Mouse (Mus musculus): ENCODE data around the gene Krt20. TPM values are rescaled to one million over a fixed set of nuclear protein-coding genes. Genes with fewer than 3 reads are reported as not detected.

Gene Krt20
- polyA plus RNA-seq (2015; fragmentation: Nextera tagmentation; extraction: Ambion mirVana) = 1.5 and 1.8 TPM in 2 replicates

- no peak within 1 kb of the TSS for H3K4me2 ChIP-seq (replicated peaks; ENCODE audit: low read depth, low read length)
- no peak within 1 kb of the TSS for H3K9ac ChIP-seq (replicated peaks; ENCODE audit: low read length)
- H3K36me3 ChIP-seq (ENCODE audit: insufficient read depth, low read length) = no peaks in the 10 kb centered on the region
- H3K27ac ChIP-seq (ENCODE audit: low read length) = no peak within 1 kb of the TSS
- 26% methylated on average over 10 of the region's 10 CpGs for WGBS
- H3K27me3 ChIP-seq (ENCODE audit: insufficient read depth, low read length) = no peaks in the 10 kb centered on the region
- H3K4me3 ChIP-seq (ENCODE audit: low read length) = no peak within 1 kb of the TSS
- H3K9me3 ChIP-seq (ENCODE audit: low read length) = no peaks in the 10 kb centered on the region
- ATAC-seq (ENCODE audit: low FRiP score, low TSS enrichment) = no peak
- H3K4me1 ChIP-seq (ENCODE audit: insufficient read depth, low read length) = peaks cover 5% of the 10 kb centered on the region; the same call in 1 of the 2 replicates
Observed at GRCm38 (mm10) chr11:99437972-99438371, at the start of gene Krt20. Gene Krt20 (minus strand): TSS chr11:99438150.

GRCm38 (mm10) chr11:99474981-99475380, 37.0 kb upstream of the Krt20 start:
- WGBS = 82% methylated on average over 3 of the region's 3 CpGs

GRCm38 (mm10) chr11:99473433-99473832, 35.5 kb upstream of the Krt20 start:
- no peak for ATAC-seq (ENCODE audit: low FRiP score, low TSS enrichment)
- Histone ChIP-seq H3K9ac (replicated peaks; ENCODE audit: low read length) (no peak overlapping the region), H3K4me2 (replicated peaks; ENCODE audit: low read depth, low read length) (no peak overlapping the region), H3K27ac (ENCODE audit: low read length) (no peak overlapping the region), H3K4me1 (ENCODE audit: insufficient read depth, low read length) (no peaks in the 10 kb centered on the region), H3K36me3 (ENCODE audit: insufficient read depth, low read length) (no peaks in the 10 kb centered on the region), H3K27me3 (ENCODE audit: insufficient read depth, low read length) (no peaks in the 10 kb centered on the region), H3K4me3 (ENCODE audit: low read length) (no peak overlapping the region), H3K9me3 (ENCODE audit: low read length) (no peaks in the 10 kb centered on the region)
- WGBS = 71% methylated on average over 6 of the region's 6 CpGs

More at GRCm38 (mm10) chr11:99474981-99475380, 37.0 kb upstream of the Krt20 start:
- H3K4me2 ChIP-seq (replicated peaks; ENCODE audit: low read depth, low read length) = no peak overlapping the region
- no peaks in the 10 kb centered on the region for H3K9me3 ChIP-seq (ENCODE audit: low read length)
- no peak for ATAC-seq (ENCODE audit: low FRiP score, low TSS enrichment)
- H3K27ac ChIP-seq (ENCODE audit: low read length) = no peak overlapping the region
- no peak overlapping the region for H3K9ac ChIP-seq (replicated peaks; ENCODE audit: low read length)
- no peaks in the 10 kb centered on the region for H3K27me3 ChIP-seq (ENCODE audit: insufficient read depth, low read length)
- no peak overlapping the region for H3K4me3 ChIP-seq (ENCODE audit: low read length)
- H3K4me1 ChIP-seq (ENCODE audit: insufficient read depth, low read length) = no peaks in the 10 kb centered on the region
- H3K36me3 ChIP-seq (ENCODE audit: insufficient read depth, low read length) = no peaks in the 10 kb centered on the region

- H3K4me1 ChIP-seq (ENCODE audit: insufficient read depth, low read length) = no peaks in the 10 kb centered on the region
- WGBS = 63% methylated on average over 4 of the region's 4 CpGs
- no peaks in the 10 kb centered on the region for H3K27me3 ChIP-seq (ENCODE audit: insufficient read depth, low read length)
- no peak overlapping the region for H3K4me3 ChIP-seq (ENCODE audit: low read length)
- H3K9ac ChIP-seq (replicated peaks; ENCODE audit: low read length) = no peak overlapping the region
- H3K36me3 ChIP-seq (ENCODE audit: insufficient read depth, low read length) = no peaks in the 10 kb centered on the region
- no peak overlapping the region for H3K27ac ChIP-seq (ENCODE audit: low read length)
- no peak for ATAC-seq (ENCODE audit: low FRiP score, low TSS enrichment)
- H3K4me2 ChIP-seq (replicated peaks; ENCODE audit: low read depth, low read length) = no peak overlapping the region
- no peaks in the 10 kb centered on the region for H3K9me3 ChIP-seq (ENCODE audit: low read length)
Observed at GRCm38 (mm10) chr11:99472405-99472804, 34.5 kb upstream of the Krt20 start.

GRCm38 (mm10) chr11:99471946-99472345, 34.0 kb upstream of the Krt20 start:
- no peak overlapping the region for H3K27ac ChIP-seq (ENCODE audit: low read length)

GRCm38 (mm10) chr11:99469228-99469627, 31.3 kb upstream of the Krt20 start:
- Histone ChIP-seq H3K27me3 (ENCODE audit: insufficient read depth, low read length) (0 out of 2 replicates have a peak, but pooled peaks cover 3% of the 10 kb centered on the region), H3K4me1 (ENCODE audit: insufficient read depth, low read length) (no peaks in the 10 kb centered on the region), H3K4me2 (replicated peaks; ENCODE audit: low read depth, low read length) (no peak overlapping the region), H3K9ac (replicated peaks; ENCODE audit: low read length) (no peak overlapping the region), H3K4me3 (ENCODE audit: low read length) (no peak overlapping the region), H3K9me3 (ENCODE audit: low read length) (no peaks in the 10 kb centered on the region), H3K36me3 (ENCODE audit: insufficient read depth, low read length) (no peaks in the 10 kb centered on the region), H3K27ac (ENCODE audit: low read length) (no peak overlapping the region)
- no peak for ATAC-seq (ENCODE audit: low FRiP score, low TSS enrichment)
- WGBS = 61% methylated on average over 4 of the region's 4 CpGs

More at GRCm38 (mm10) chr11:99471946-99472345, 34.0 kb upstream of the Krt20 start:
- Histone ChIP-seq H3K36me3 (ENCODE audit: insufficient read depth, low read length) (no peaks in the 10 kb centered on the region), H3K4me2 (replicated peaks; ENCODE audit: low read depth, low read length) (no peak overlapping the region), H3K4me1 (ENCODE audit: insufficient read depth, low read length) (no peaks in the 10 kb centered on the region), H3K27me3 (ENCODE audit: insufficient read depth, low read length) (no peaks in the 10 kb centered on the region), H3K9ac (replicated peaks; ENCODE audit: low read length) (no peak overlapping the region), H3K4me3 (ENCODE audit: low read length) (no peak overlapping the region), H3K9me3 (ENCODE audit: low read length) (no peaks in the 10 kb centered on the region)
- WGBS = 90% methylated on average over 6 of the region's 6 CpGs
- ATAC-seq (ENCODE audit: low FRiP score, low TSS enrichment) = no peak

- H3K9me3 ChIP-seq (ENCODE audit: low read length) = no peaks in the 10 kb centered on the region
- no peak overlapping the region for H3K27ac ChIP-seq (ENCODE audit: low read length)
- WGBS = 87% methylated on average over 11 of the region's 11 CpGs
- 0 out of 2 replicates have a peak, but pooled peaks cover 3% of the 10 kb centered on the region for H3K27me3 ChIP-seq (ENCODE audit: insufficient read depth, low read length)
- no peaks in the 10 kb centered on the region for H3K4me1 ChIP-seq (ENCODE audit: insufficient read depth, low read length)
- no peak overlapping the region for H3K4me2 ChIP-seq (replicated peaks; ENCODE audit: low read depth, low read length)
- no peak overlapping the region for H3K9ac ChIP-seq (replicated peaks; ENCODE audit: low read length)
- no peaks in the 10 kb centered on the region for H3K36me3 ChIP-seq (ENCODE audit: insufficient read depth, low read length)
- H3K4me3 ChIP-seq (ENCODE audit: low read length) = no peak overlapping the region
- no peak for ATAC-seq (ENCODE audit: low FRiP score, low TSS enrichment)
Observed at GRCm38 (mm10) chr11:99468566-99468965, 30.6 kb upstream of the Krt20 start.

GRCm38 (mm10) chr11:99466316-99466715, 28.4 kb upstream of the Krt20 start:
- Histone ChIP-seq H3K36me3 (ENCODE audit: insufficient read depth, low read length) (no peaks in the 10 kb centered on the region), H3K4me2 (replicated peaks; ENCODE audit: low read depth, low read length) (no peak overlapping the region), H3K4me1 (ENCODE audit: insufficient read depth, low read length) (no peaks in the 10 kb centered on the region), H3K27me3 (ENCODE audit: insufficient read depth, low read length) (0 out of 2 replicates have a peak, but pooled peaks cover 4% of the 10 kb centered on the region), H3K9ac (replicated peaks; ENCODE audit: low read length) (no peak overlapping the region), H3K4me3 (ENCODE audit: low read length) (no peak overlapping the region), H3K27ac (ENCODE audit: low read length) (no peak overlapping the region), H3K9me3 (ENCODE audit: low read length) (no peaks in the 10 kb centered on the region)
- no peak for ATAC-seq (ENCODE audit: low FRiP score, low TSS enrichment)
- 16% methylated on average over 7 of the region's 7 CpGs for WGBS

GRCm38 (mm10) chr11:99464836-99465235, 26.9 kb upstream of the Krt20 start:
- Histone ChIP-seq H3K4me1 (ENCODE audit: insufficient read depth, low read length) (no peaks in the 10 kb centered on the region), H3K27ac (ENCODE audit: low read length) (no peak overlapping the region), H3K4me3 (ENCODE audit: low read length) (no peak overlapping the region), H3K27me3 (ENCODE audit: insufficient read depth, low read length) (0 out of 2 replicates have a peak, but pooled peaks cover 4% of the 10 kb centered on the region), H3K4me2 (replicated peaks; ENCODE audit: low read depth, low read length) (no peak overlapping the region), H3K9me3 (ENCODE audit: low read length) (no peaks in the 10 kb centered on the region), H3K36me3 (ENCODE audit: insufficient read depth, low read length) (no peaks in the 10 kb centered on the region), H3K9ac (replicated peaks; ENCODE audit: low read length) (no peak overlapping the region)
- WGBS = 6% methylated on average over 5 of the region's 5 CpGs
- ATAC-seq (ENCODE audit: low FRiP score, low TSS enrichment) = no peak

- ATAC-seq (ENCODE audit: low FRiP score, low TSS enrichment) = no peak
- H3K36me3 ChIP-seq (ENCODE audit: insufficient read depth, low read length) = no peaks in the 10 kb centered on the region
- H3K27ac ChIP-seq (ENCODE audit: low read length) = no peak overlapping the region
- H3K9ac ChIP-seq (replicated peaks; ENCODE audit: low read length) = no peak overlapping the region
- 8% methylated on average over 8 of the region's 8 CpGs for WGBS
- H3K4me1 ChIP-seq (ENCODE audit: insufficient read depth, low read length) = no peaks in the 10 kb centered on the region
- H3K27me3 ChIP-seq (ENCODE audit: insufficient read depth, low read length) = 0 out of 2 replicates have a peak, but pooled peaks cover 4% of the 10 kb centered on the region
- H3K4me2 ChIP-seq (replicated peaks; ENCODE audit: low read depth, low read length) = no peak overlapping the region
- H3K9me3 ChIP-seq (ENCODE audit: low read length) = no peaks in the 10 kb centered on the region
- no peak overlapping the region for H3K4me3 ChIP-seq (ENCODE audit: low read length)
Observed at GRCm38 (mm10) chr11:99463155-99463554, 25.2 kb upstream of the Krt20 start.
